Mouse (Mus musculus) cerebellum, adult (tissue): ENCODE measurements around the gene Cort.
"Not testable (repeated sequence)": the region's sequence is repeated elsewhere in the genome, so short reads cannot be mapped to it uniquely, and the experiment has no call there.

Experiments used
- ATAC-seq: cut with Nextera tagmentation; 2 replicates; pipeline ENCODE4 v1.9.2; 2017; ENCODE audit warnings: mild to moderate bottlenecking, moderate library complexity, mixed read lengths; ENCODE audit not compliant: insufficient number of reproducible peaks, low FRiP score, low TSS enrichment

Gene Cort

DNA sequence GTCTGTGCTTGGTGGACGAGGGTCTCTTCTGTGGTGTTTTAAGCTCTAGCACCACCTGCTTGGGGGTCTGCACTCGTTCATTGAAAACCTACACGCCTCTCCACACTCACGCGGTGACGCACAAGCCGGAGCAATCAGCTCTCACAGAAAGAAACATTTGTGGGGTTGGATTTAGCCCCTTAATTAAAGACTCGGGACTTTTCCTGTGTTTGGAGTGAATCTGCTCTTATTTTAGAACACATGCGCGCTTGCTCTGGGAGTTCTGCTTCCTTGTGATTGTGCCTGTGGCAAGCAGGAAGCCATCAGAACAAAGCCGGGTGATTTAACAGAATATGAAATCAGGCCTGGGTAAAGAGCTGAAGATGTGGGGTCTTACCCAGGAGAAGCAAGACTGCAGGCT lies at the start of gene Cort:
Gene Cort (minus strand): TSS at position 101 of the 400 bp plus-strand sequence.
- no peak for ATAC-seq

DNA sequence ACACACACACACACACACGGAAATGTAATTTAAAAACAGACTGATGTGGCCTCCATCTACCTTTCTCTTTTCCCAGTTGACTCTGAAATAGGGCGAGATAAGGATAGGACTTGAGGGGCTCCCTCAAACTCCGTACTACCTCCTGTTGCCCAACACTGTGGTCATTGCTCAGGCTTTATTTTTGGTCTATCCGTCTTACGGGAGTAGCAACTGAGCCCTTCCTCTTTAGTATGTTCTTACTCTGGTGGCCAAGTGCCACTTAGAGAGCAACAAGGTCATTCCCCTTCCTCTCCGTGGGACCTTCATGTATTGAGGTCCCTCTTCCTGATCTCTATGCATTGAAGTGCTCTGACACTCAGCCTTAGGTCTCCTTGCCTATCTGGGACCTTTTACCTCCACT lies 47.1 kb upstream of the Cort start:
- ATAC-seq, result no peak

DNA sequence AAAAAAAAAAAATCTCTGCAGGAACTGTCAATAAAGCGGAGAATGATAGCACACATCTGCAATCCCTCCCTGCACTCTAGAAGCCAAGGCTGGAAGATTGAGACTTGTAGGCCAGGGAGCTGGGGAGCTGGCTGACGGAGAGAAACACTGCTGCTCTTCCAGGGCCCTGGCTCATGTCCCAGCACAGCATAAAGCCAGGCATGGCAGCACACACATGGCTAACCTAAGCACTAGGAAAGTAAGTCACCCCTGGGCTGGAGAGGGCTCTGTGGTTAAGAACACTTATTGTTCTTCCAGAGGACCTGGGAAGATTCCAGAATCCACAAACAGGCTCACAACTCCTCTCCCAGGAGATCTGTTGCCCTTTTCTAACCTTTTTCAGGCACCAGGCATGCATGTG lies 46.1 kb upstream of the Cort start:
- no peak for ATAC-seq

DNA sequence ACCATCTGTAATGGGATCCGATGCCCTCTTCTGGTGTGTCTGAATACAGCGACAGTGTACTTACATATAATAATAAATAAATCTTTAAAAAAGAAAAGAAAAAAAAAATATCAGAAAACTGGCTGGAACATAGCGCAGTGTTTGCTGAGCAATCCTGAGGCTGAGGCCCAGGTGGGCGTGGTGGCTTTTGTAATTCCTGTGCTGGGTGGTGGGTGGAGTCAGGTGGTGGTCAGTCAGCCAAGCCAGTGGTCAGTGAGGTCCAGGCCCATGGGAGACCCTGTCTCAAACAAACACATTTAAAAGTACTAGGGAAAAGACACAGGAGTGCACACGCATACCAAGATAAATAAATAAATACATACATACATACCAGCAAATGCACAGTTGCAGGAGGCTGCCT lies 45.5 kb upstream of the Cort start:
- no peak for ATAC-seq

DNA sequence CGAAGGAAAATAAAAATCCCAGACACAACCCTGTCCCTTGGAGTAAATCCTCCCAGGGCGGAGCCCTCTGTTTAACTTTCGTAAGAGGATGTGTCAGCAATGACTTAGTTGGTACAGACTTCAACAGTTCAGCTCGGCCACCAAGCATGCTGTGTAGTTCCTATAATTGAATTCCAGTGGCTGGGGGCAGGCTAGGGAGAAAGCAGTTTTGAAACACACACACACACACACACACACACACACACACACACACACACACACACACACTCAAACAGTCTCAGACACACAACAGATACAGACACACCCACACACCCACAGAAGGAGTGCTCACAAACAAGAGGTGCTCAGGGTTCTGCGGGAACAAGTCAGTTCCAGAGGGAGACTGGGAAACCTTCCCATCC lies 45.0 kb upstream of the Cort start:
- ATAC-seq, result no peak

DNA sequence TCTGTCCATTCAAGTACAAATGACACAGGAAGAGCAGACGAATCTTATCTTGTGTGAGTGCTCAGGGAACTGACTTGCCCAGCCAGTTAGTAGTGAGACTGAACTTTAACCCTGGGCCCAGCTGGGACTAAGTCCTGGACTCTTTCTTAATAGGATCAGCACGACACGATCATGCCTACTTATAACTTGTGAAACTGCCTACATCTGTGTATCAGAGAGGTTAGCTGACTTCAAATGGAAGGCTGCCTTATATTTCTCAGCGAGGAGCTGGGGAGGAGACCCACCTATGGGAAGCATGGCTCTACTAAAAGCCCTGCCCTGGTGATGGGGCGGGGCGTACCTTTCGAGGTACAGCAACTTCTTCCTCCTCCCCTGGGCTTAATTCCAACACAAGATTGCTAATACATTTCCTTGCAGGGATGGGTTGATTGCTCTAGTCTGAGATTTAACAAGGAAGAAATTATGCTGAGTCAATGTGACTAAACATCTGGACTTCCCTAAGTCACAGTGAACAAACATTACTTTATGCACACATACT lies 43.9 kb upstream of the Cort start:
- no peak for ATAC-seq

DNA sequence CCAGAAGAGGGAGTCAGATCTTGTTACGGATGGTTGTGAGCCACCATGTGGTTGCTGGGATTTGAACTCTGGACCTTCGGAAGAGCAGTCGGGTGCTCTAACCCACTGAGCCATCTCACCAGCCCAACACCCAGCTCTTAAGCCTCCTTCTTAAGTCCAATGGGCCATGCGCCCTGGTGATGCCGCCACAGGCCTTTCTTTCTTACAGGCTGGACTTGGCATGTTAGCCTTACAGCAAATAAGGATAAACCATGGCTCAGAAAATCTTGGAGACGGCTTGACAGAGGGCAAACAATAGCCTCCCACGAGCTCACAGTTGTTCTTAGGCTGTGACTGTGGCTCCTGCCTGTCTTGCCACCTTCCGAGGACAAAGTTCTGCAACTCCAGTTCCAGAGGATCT lies 43.4 kb upstream of the Cort start:
- ATAC-seq, result not testable (repeated sequence)

DNA sequence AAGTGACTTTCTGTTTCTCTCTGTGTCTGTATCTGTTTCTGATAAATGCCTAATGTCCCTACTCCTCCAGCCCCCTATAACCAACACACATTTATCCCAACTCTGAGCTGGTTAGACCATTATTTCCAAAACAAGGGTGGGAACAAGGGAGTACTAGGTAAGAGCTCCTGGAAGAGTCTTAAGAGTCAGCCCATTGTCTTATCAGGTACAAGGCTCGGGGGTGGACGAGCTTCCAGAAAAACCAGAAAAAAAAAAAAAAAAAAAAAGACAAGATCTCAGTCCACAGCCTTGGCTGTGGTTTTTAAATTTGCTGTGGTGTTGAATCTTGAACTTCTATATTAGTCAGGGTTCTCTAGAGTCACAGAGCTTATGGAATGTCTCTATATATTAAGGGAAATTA lies 41.5 kb upstream of the Cort start:
- ATAC-seq, result no peak

DNA sequence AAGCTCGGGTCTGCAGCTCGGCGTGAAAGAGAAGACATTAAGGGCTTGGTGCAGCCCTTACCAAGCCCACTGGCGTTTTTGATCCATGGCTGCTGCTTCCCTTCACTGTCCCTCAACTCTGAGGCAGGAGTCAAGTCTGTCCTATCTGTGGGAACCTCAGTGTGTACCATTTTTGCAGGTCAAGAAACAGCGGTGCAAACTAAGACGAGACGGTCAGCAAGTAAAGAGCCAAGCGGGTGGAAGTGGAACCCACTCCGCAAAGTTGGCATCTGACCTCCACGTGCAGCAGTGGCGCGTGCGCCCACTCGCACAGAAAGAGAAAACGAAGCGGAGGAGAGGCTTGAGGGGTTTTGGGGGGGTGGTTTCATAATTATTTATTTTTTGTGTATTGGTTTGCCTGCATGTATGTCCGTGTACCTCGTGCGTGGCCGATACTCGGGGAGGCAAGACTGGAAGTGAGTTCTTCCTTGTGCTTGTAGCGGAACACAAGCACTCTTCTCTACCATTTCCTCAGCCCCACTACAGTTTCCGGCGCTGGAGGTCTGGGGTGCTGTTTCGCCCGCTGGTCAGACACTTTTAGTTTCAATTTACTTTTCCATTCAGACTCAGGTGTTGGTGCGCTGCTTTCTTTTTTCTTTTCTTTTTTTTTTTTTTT lies 40.5 kb upstream of the Cort start:
- ATAC-seq, result peak; percentile 45; the same call in 1 of the 2 replicates

DNA sequence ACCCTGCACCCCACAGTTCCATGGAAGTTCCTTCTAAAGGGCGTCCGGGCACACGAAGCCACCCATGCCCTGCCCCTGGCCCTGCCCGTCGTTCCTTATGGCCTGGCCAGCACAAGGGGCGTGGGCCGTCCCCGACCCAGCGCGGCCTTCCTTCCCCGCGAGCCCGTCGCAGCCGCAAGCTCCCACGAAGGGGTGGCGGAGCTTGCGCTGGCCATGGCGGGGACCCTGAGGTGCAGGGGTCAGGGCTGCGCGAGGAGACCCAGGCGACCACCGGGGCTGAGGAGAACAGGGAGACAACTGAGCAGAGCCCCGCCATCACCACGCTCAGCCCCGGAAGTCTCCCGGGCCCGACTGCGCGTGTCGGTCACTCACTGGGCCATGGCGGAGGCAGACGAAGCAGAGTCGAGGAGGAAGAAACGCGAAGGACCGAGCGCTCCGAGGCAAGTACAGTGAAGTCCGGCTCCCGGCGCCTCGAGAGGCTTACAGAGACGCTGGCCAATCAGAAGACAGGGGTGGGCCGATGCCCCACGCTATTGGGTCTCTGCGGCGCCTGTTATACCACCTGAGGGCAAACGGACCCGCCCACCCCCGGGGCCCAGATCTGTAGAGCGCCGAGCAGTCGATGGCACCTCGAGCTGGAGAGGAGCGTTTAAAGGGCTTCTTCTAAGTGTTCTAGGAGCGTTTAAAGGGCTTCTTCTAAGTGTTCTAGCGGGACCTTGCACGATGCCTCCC lies 39.8 kb upstream of the Cort start, which contains the start of gene Pgd:
Gene Pgd (minus strand): TSS at position 557 of the 732 bp plus-strand sequence.
- ATAC-seq, result peak; percentile 100

DNA sequence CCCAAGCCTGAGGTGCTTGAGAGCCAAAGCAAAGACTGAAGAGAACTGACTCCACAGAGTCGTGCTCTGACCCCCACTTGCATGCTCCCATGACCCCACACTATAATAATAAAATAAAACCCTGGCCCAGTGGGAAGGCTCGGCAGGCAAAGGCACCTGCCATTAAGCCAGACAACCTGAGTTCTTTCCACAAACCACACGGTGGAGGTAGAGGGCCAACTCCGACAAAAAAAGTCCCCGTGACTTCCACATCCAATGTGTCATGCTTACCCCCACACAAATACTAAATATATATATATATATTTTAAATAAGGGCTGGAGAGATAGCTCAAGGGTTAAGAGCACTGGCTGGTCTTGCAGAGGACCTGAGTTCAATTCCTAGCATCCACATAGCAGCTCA lies 37.6 kb upstream of the Cort start:
- ATAC-seq, result no peak

DNA sequence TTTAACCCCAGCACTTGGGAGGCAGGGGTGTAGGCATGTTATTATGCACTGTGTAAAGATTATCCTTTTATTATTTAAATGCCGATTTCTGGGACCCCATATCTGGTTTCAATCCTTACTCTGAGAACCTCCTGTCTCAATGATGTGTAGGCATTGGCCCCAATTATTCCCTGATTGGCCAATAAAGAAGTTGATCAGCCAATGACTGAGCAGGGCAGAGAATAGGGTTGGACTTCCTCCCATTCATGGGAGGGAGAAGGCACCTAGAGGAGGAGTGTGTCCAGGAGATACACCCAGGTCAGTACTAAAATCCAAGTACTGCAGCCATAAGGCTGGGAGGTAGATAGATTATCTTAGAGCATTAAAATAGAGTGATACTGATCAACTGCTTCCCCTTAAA lies 36.6 kb upstream of the Cort start:
- ATAC-seq, result no peak

DNA sequence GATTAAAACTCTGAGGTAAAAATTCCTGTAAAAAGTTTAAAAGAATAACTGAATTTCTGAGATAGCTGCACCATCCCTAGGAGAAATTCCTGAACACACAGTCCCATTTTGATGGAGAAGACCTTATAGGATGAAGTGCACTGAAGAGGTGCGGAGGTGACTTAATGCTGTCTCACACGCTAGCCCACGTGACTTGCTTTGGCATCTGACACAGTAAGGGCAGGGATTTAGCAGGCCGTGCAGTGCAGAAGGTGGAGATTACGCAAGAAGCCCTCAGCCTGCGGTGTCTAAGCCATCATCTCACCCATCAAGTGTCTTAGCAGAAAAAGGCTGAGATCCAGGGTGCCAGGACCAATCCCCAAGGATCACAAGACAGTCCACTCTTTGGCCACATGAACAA lies 34.6 kb upstream of the Cort start:
- no peak for ATAC-seq

DNA sequence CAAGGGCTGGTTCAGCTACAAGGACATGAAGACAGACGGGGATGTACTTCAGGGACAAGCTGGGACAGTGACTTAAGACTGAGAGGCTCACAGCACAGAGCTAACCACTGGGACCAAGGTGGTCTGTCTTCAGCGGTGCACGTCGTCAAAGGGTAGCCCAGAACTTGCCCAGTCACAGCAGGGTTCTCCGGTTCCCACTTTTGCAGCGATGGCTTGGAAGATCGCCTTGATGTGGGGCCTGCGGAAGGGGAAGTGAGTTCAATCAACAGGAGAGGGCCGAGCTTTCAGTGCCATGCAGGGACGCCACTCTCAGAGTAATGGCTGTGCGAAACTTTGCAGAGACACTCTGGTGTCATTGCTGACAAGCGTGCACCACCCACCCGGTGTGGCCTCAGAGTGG lies 33.3 kb upstream of the Cort start:
- ATAC-seq, result no peak

DNA sequence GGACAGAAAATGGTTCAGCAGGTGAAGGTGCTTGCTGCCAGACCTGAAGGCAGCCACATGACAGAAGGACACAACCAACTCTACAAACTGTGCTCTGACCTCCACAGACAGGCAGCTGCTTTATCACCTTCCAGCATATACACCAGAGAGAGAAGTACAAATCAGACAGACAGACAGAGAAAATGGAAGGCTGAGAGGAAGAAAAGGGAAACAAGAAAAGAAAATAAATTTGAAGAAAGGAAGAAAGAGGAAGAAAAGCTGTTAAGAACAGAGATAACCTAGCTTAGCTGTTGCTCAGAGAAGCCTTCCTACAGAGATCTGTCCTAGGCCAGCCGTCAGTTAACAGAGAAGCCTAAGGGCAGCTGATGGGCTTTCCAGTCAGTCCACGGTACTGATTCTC lies 32.6 kb upstream of the Cort start:
- no peak for ATAC-seq

DNA sequence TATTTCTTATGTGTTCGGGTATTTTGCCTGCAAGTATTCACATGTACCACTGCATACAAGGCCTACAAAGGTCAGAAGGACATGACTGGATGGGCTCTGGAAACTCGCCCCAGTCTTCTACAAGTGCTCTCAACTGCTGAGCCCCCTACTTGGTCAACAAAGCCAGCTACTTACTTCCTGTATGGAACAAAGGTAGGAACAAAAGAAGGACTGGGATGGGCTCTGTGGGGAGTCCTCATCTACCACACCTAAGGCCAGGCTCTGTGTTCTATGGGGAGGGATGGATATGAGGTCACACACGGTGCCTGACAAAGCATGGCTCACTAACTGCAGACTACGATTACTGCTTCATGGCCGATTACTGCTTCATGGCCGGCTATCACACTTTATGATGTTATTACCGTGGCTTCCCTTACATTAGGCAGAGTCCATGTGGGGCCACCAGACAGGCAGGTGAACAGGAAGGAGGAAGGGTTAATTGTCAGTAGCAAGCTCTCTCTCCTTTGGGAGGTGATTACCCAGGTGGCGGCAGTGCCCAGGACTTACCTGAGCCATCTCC lies 30.9 kb upstream of the Cort start:
- ATAC-seq, result no peak

DNA sequence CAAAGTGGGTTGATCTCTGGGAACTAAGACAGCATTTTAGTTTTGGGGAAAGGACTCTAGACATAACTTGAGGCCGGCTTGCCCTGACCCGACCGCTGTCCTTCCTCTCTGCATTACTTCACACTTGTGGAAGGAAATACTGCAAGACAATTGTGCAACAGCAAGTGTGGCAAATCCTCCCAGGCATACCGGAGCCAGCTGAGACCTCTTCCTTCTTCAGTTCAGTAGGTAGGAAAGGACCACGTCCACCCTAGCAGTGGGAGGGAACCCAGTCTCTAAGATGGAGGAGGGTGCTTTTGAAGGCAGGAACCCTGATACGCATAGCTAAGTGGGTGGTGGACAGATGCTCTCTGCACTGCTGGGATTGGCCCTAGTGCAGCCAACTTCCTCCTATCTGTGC lies 29.1 kb upstream of the Cort start:
- no peak for ATAC-seq

DNA sequence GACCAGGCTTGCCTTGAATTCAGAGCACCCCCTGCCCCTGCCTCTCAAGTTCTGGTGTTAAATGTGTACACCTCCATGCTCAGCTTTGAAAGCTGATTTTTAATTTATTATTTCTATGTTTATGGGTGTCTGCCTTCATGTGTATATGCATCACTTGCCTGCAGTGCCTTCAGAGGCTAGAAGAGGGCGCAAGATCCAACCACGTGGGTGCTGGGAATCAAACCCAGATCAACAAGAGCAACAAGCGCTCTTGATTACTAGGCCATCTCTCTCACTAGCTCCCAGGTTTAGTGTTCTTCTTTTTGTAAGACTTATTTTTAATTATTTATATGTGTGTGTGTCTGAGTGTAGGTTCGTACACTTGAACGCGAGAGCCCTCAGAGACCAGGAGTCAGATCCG lies 28.3 kb upstream of the Cort start:
- ATAC-seq, result no peak

DNA sequence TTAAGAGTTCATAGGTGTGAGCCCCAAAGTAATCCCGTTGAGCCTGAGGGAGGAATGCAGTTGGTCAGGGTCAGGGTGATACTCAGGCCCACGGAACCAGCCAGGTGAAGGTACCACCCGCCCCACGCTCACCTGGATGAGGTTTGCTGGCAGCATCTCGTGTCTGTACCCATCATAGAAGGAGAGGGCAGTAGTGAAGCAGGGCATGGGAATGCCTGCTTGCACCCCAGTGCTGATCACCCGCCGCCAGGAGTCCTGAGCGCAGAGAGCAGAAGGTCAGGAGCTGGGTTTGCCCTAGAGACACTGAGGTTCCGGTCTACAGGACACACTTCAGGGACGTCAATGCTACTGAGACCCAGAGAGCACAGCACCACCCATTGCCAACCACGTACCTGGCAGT lies 24.2 kb upstream of the Cort start:
- ATAC-seq, result no peak

DNA sequence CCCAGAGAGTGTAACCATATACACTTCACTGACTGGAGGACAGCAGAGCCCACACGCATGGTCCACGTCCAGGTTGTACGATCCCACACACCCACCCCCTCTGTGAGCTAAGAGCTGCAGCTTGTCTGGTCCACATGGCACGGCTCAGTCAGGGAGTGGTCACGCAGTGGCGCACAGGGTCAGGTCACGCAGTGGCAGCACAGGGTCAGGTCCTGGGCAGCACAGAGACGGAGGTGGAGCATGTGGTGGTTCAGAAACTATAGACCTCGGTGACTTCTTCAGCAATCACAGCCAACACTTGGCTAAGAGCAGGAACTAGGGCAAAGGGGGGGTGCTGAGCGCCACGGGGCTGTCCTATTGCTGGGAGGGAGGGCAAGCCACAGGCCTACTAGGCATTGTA lies 23.7 kb upstream of the Cort start:
- ATAC-seq, result no peak

DNA sequence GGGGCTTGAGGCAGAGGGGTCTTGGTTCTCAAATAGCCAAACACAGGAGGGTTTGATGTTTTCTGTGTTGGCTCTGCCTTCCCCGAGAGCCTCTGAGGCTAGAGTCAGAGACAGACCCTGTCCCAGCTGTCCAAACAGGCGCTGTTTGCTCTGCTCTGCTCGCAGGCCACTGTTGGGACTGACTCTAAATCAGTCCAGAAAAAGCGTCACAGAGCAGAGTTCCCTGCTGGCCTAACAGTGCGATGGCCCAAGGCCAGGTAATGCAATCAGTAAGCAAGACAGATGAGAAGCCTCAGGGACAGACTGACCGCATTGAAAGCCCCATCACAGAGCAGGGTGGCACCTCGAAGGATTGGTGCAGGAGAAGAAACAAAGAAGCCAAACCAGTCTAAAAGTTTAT lies 23.0 kb upstream of the Cort start:
- ATAC-seq, result no peak

DNA sequence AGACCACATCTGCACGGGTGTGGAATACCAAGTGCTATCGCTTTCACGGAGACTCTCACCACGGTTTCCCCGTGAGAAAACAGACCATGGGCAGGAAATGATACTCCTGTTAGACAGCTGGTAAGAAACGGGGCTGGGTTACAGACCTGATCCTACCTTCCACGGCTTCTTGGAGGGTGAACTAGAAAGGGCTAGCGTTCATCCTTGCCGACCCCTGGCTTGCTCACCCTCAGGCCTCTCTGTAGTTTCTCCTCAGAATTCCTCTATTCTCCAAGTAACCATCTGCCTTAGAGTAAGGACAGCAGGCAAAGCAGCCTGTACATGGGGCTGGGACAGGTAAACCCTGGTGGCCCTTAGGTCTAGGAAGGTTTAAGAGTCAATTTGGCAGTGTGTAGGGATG lies 22.6 kb upstream of the Cort start:
- no peak for ATAC-seq
